Mouse (Mus musculus) large intestine, adult 2 months (tissue): ENCODE results near the gene Myo1b. TPM values are rescaled to one million over a fixed set of nuclear protein-coding genes. Genes with fewer than 3 reads are reported as not detected.

Experiments
- DNase-seq: peaks from one replicate; pipeline ENCODE4 v3.0.0-alpha.2; 2012; ENCODE audit warnings: low read depth, low spot score
- WGBS: fragments of 180-500 bp; shearing (Covaris S2); methylation state at CpG from one replicate; pipeline ENCODE4 v1.1.7; 2018; 5-methylcytosine and 5-hydroxymethylcytosine counted together
- polyA plus RNA-seq: library from polyadenylated mRNA; depleted of rRNA; stranded (reverse); fragments of >200 nt; gene quantifications from 2 replicates; pipeline ENCODE4 v1.2.3, GENCODE M21; 2012

Myo1b gene
- polyA plus RNA-seq, 1 experiment, result 5.4 TPM

DNA sequence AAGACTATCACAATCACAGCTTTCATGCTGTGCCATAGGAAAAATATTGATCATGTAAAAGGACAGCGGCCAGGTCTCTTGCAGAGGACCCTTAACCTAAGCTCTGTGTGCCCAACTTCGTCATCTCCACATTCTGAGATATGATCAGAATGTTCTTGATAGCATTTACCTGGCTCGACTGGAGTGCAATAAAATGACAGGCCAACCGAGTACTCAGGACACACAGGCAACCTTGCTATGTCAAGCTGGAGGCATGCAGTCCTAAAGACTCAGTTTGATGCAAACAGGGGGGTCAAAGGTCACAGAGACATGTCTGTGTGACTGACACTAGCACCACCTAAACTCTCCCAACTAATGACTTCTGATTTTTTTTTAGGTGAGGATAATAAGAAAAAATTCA lies 58.9 kb downstream of the Myo1b start:
- no peak for DNase-seq
- WGBS, result 27% methylated on average over 4 of the region's 4 CpGs

DNA sequence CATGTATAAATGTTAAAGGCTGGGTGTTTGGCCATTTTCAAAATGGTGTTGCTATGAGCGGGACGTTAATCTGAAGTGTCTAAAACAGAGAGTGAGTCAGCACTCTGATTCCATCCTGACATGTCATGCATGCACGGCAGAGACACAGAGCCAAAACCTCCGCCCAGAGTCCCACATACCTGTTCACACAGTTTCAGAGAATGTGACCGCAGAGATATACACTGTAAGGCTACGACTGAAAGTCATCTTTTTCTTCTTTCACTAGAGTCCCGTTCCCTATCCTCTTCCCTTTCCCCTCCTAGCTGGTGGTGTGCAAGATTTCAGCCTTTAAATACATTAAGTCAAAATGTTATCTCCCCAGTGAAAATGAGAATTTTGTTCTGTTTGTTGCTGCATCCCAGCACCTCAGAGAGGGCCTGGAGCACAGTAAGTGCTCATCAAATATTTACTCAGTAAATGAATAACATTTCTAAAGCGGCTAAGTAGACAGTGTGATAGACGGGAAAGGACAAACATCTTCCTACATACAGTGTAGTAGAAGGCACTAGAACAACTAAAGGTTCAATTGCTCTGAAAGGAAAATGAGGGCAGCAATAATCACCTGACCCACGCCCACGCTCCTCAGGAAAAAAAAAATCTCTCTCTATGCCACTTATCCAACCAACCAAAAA lies 59.5 kb downstream of the Myo1b start:
- no peak for DNase-seq
- WGBS, result 31% methylated on average over 11 of the region's 11 CpGs

DNA sequence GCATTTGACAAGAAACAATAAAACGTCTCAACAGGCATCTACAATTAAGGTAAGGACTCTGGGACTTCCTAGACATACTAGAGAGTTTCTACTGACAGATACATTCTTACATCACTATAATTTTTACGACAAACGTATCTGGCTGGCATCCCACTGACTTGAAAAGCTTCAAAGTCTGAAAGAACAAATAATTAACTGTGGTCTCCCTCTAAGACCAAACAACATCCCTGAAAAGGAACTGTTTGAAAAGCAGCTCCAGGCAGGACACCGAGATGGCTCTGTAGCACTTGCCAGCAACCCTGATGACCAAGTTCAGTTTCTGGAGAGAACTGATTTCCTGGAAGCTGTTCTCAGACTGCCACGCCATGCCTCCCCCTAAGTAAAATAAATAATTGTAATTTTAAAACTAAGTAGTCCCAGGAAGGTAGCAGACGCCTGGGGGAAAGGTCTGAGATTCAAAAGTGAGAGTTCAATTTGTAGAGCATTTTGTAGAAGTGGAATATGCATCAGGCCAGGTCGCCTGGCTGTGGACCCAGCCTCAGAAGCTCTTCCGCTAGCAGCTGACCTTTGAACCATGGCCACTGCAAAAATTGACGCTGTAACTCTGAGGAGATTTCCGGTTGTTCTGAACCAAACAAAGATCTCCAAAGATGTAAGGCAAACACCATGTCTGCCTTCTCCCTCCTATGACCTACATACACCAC lies 60.2 kb downstream of the Myo1b start:
- WGBS, result 22% methylated on average over 10 of the region's 10 CpGs
- DNase-seq, result no peak

DNA sequence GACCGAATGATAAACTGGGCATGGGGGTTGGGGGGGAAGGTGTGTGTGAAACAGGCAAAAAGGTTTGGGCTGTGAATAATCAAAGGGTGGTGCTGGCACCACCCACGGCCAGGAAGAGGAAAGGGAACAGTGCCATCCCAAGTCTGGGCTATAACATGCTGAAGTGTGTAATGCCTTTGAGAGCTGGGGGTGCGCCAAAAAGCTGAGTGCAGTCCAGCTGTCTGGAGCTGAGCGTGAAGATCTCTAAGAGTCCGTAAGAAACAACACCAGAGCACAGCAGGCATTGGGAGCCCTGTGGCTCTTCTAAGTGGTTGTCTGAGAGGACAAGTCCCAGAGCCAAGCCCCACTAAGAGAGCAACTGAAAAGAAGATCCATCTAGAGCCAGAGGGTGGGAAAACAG lies 63.6 kb downstream of the Myo1b start:
- 29% methylated on average over 5 of the region's 5 CpGs for WGBS
- no peak for DNase-seq

DNA sequence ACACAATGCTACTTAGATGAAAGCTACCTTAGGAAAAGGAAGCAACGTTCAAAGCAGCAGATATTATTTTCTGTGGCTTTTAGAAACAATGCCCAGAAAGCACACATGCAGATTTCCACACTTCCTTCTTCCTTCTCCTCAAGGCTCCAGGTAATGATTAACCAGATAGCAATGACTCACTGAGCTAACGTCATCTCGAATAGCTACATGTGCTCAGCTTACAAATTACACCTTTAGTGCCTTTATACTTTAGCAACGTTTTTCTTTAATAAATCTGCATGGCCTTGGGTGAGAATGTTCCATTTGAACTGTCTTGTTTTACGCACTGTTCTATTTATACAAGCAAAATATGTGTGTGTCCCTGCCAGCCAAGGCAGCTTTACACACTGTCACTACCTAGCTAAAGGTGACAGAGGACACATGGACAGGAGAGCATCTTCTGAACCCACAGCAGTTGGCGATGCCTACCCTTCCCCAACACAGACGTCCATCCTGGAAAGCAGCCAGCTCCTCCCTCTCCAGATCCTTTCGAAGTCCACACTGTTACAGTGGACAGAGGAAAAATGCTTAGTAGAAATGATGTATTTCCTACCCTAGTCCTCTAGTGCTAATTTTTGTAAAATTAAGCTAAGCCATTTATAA lies 66.2 kb downstream of the Myo1b start:
- DNase-seq, result peak; percentile 92
- 14% methylated on average over 8 of the region's 8 CpGs for WGBS

DNA sequence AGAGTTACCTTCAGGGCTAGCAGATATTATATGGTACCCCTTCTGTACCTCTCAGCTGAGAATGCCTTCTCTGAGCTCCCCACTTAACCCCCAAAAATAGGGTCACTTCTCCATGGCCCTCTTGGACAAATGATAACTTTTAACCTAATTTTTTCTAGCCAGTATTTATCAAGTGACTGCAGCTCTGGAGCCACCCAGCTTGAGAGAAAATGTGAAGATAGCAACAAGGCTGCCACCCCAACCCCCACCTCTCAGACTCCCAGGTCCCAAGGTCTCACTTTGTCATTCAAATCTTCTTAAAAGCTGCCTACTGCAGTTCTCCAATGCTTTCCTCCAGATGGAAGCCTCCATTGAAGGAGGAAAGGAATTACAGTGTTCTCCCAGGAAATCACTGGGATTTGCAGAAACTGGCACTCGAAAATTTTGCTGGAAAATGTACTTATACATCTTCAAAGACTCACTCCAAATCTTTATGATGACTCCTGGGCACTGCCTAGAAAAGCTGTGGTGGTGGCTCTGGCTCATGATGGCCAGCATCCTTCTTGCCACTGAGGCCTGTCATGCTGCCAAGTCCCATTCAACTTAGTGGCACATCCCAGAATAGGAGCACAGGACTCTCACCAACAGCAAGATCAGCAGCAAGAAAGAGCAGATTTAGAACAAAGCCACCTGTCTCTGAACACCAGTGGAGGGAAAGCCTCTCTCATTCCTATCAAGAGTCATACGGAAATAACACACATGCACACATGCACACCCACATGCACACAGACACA lies 70.4 kb downstream of the Myo1b start:
- no peak for DNase-seq
- WGBS, result 87% methylated on average over 2 of the region's 2 CpGs

DNA sequence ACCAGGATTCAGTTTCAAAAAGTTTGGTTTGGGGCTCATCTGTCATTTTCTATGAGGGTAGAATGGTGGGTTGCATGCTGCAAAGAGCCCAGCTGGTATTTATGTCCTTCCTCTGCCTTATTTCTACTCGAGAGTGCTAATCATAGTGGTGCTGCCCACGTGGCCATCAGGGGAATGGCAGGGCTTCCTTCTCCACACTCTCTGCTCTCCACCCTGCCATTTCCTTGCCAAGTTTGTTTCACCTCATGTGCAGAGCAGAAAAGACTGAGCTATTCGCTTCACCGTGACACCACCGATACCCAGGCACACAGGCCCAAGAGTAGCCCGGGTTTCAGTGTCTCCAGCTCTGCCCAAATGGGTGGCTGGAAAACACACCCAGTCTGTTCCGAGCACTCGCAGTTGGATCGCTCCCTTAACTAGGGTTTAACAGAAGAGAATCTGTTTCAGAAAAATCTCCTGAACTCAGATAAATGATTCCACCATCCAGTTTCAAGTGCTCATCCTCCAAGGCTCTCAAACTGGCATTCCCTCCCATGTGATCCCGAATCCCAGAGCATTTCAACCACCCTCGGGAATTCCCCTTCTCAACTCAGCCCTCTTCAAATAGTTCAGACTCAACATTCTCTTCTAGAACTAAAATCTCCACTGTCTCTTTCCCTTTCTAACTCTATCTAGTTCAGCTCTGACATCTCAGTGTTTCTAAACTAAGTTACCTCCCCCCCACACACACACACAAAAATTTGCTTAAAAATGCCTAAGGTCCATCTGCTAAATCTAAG lies 77.8 kb downstream of the Myo1b start:
- whole genome bisulfite sequencing, result 38% methylated on average over 11 of the region's 11 CpGs

DNA sequence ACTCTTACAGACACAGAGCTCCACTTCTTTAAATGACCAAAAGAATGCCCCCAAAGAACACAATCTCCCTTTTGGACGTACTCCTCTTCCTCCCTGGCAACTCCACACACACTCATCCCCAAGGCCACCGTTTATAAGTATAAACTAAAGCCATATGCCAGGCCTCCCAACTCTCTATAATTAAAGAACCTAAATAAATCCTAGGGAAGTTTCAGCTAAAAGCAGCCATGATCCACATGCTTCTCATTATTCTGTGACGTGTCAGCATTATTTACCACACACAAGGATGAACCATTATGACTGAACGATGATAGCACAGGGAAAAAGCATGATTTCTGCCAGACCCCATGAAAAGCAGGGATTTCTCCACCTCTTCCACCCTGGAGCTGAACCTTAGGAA lies 78.6 kb downstream of the Myo1b start:
- DNase-seq, result no peak
- WGBS, result 65% methylated on average over 4 of the region's 4 CpGs

More for the DNA sequence above, 77.8 kb downstream of the Myo1b start:
- DNase-seq, result no peak

DNA sequence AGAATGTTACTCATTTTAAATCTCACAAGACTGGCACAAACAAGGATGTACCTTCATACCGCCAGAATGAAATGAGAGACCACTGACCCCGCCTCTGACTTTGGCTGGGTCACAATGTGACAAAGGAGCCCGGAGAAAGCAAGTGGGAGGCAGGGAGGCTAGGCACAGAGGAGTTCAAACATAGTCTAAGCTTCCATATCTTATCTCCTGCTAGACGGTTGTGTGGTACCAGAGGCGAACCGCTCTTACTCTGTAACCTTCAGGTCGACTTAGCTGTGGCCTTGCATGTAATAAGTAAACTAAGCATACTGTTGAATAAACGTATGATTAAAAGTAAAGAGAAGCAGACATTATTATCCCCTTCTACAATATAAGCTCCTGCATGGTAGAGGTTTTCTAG lies 80.1 kb downstream of the Myo1b start:
- no peak for DNase-seq
- WGBS, result 75% methylated on average over 8 of the region's 8 CpGs

DNA sequence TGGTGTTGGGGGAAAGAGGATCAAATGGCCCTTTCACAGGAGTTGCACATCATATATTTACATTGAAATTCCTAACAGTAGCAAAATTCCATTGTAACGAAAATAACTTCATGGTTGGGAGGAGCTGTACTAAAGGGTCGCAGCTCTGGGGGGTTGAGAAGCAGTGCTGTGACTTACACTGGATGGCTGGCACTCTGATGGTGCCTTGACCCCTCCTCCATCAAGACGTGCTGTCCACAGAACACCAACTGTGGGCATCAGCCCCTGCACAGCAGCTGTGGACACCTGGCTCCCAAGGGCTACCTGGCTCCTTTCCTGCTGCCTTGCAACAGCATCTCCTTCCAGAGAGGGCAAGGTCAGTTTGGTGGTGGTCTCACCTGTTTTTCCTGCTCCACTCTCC lies 81.8 kb downstream of the Myo1b start:
- WGBS, result 80% methylated on average over 3 of the region's 3 CpGs
- DNase-seq, result no peak

DNA sequence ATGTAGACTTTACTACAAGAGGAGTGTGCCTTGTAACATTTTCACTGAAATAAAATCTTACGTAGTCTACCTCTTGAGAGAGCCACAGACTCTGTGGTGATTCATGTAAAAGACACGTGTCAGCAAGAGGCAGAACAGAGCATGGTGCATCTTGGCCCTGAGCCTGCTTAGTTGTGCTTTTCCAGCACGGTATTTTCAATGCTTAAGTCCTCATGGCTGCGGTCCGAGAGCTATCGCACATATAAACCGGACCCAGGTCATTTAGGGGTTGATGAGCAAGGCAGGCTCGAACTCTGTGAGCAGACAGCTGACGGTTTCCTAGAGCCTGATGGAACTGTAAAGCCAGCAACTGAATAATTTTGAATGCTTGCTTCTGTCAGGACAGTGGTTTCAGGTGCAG lies 86.5 kb downstream of the Myo1b start:
- DNase-seq, result no peak
- 75% methylated on average over 9 of the region's 9 CpGs for WGBS

DNA sequence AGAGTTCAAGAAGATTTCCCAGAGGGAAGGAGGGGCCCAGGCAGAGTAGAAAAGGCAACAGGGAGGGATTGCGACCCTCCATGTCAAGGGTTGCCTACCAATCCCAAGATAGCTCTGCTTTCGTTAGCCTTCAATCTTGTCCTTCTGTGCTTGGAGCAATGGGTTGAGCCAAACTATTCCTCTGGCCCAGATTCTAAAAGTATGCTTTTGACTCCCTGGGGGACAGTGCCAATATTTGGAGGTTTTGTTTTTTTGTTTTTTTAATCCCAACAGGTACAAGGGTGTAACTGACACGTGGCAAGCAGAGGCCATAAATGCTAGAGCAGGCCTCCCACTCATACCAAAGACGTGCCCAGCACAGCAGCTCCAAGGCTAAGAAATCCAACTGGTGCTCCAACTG lies 93.3 kb downstream of the Myo1b start:
- 70% methylated on average over 4 of the region's 4 CpGs for WGBS
- no peak for DNase-seq

DNA sequence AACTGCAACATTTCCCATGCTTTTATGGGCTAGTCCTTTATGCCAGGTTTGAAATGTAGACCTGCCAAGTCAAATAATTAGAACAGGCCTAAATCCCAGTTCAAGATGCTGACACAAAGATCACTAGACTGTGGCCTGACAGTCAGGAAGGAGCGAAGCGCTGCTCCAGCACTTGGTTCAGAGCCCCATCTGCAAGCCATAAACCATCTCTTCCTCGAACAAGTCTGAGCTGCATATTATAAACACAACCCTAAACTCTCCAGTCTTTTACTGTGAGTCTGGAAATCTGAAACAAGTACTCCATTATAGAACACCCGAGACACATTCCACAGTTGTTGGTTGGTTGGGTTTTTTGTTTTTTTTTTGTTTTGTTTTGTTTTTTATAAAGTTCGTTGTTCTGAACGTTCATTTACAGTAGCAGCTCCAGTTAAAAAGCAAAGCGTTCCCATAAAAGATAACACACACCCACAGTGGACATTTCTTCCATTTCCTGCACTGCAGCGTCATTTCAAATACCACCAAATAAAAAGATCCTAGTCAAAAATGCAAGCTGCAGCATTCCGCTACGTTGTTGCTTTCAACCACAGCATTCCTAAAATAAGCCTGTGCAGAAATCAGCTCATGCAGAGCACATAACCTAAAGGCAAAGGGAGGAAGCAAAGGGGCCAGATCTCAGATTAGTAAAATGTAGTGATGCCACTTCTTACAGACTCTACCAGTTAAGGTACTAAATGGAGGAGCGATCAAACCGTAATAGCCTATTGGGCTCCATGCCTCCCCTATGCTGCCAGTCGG lies 94.0 kb downstream of the Myo1b start:
- no peak for DNase-seq
- WGBS, result 56% methylated on average over 13 of the region's 13 CpGs

DNA sequence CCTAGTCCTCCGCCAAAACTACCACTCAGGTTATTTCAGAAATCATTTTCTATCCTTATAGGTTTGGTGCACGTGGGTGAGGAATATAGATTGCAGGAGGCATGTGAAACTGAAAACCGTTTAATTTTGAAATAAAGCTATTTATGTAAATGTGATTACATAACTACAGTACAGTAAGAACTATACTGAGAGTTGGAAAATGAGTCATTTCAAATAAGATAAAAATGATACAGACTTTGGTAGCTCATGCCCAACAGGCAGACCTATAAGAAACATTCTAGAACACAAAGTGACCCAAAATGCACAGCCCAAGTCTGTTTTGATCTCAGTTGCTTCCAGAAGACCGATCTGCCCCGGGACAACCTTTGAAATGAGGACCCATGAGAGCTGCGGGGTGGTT lies 95.4 kb downstream of the Myo1b start:
- WGBS, result 79% methylated on average over 6 of the region's 6 CpGs
- no peak for DNase-seq

DNA sequence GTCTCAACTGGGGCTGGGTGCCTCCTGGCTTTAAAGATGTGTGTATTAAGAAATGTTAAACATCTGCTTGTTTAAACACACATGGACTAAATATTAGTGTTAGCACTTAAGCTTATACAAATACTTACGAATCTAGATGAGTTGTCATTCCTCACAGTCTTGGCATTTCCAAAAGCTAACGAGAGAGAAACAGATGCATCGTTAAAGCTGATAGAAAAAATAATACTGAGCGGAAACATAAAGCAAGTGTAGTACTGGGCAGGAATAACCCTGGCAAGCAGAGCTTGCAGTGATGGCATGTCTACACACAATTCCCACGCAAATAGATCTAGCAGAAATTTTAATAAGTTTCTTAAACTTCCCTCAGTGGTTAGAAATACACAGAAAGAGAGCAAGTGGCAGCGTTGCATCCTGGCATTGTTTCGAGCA lies 95.8 kb downstream of the Myo1b start:
- DNase-seq, result no peak
- 61% methylated on average over 7 of the region's 7 CpGs for WGBS

DNA sequence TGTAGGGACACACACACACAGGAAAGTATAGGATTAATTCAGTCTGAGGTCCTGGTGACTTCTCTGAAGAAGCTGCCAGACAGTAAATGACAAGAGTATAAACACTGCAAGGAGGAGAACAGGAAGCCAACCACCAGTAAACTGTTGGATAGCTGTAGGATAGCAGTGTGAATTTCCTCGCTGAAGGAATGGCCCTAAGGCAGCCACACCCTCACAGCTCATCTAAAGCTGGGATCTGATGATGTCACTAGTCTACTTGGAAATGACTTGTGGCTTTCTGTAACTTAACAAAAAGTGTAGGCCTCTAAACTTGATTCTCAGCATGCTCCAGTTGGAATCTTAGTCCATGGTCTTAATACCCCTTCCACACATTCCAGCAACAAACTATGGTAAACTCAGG lies 100.2 kb downstream of the Myo1b start:
- WGBS, result 26% methylated on average over 1 of the region's 1 CpGs
- DNase-seq, result no peak

DNA sequence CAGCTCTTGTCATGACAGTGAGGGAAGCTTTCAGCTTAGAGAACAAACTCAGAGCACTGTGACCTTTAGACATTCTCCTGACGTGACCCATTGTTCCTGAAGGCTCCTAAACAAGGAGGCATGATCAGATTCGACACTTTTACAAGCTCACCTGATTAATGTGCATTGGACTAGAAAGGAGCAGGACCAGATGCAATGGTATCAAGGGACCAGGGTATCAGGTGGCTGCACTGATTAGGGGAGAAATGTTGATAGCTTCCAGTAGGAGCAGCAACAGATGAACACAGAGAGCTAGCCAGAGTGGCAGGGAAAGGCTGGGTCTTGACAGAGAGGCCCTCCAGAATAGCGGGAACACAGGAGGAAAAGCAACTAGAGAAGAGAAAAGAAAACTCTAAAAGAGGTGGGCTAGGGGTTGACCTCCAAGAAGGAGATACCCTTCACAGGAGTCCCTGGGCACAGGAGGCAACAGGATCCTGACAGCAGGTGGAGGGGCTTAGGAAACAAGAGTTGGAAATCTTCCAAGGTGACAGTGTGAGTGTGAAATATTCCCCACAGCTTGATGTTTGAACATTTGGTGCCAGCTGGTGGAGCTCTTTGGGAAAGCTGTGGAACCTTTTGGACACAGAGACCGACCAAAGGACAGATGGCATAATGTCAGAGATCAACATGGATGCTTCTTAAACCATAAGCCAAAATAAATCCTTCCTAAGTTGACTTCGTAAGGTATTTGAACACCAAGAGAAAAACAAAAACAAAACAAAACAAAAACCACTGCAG lies 100.8 kb downstream of the Myo1b start:
- 68% methylated on average over 5 of the region's 5 CpGs for WGBS
- no peak for DNase-seq

DNA sequence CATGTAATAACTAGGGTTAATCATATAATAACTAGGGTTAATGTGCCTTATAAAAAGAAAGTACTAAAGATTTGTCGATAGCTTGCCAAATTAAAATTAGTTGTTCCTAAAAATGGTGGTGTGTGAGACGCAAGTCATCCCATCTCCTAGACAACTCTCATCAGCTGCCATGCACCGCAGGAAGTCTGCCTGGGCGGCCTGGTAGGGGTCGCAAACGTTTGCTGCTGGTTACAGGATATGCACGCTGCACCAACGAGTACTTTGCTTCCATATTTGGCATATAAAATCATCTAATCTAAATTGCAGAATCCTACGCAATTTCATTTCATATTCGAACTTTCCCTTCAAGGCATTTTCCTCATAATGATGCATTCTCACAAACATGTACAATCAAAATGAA lies 107.0 kb downstream of the Myo1b start:
- DNase-seq, result no peak
- WGBS, result 89% methylated on average over 10 of the region's 10 CpGs
